Mouse (Mus musculus): Measurements from ENCODE around the gene Nr2c2. TPM values are rescaled to one million over a fixed set of nuclear protein-coding genes. Genes with fewer than 3 reads are reported as not detected.
"Not testable (repeated sequence)": the region's sequence is repeated elsewhere in the genome, so short reads cannot be mapped to it uniquely, and the experiment has no call there.

Gene Nr2c2
- polyA plus RNA-seq, 1 experiment = 14.3 TPM

GRCm38 (mm10) chr6:92065721-92066496 lies 25.3 kb upstream of the Nr2c2 start:
- WGBS = 67% methylated on average over 12 of the region's 12 CpGs
- TF ChIP-seq CTCF (IDR thresholded peaks at IDR 0.05; ENCODE audit: extremely low read depth, insufficient read depth, insufficient read length, insufficient replicate concordance) (peak; percentile 34; the same call in 1 of the 2 replicates), POLR2A (IDR thresholded peaks at IDR 0.05; ENCODE audit: low read depth, low read length) (no peak)

GRCm38 (mm10) chr6:92067146-92067790 lies 23.9 kb upstream of the Nr2c2 start:
- H3K4me3 ChIP-seq (ENCODE audit: extremely low read depth, insufficient read depth, insufficient read length) = no peak overlapping the region
- DNase-seq (ENCODE audit: low read depth in 1 of 2, low spot score in 2 of 2) = peak; percentile 9 to 51
- no peaks in the 10 kb centered on the region for H3K27me3 ChIP-seq (ENCODE audit: control insufficient read depth, insufficient read depth, low read length)
- H3K27ac ChIP-seq (ENCODE audit: insufficient read depth, low read length) = no peak overlapping the region
- WGBS = 56% methylated on average over 16 of the region's 16 CpGs
- TF ChIP-seq POLR2A (IDR thresholded peaks at IDR 0.05; ENCODE audit: low read depth, low read length) (no peak), CTCF (IDR thresholded peaks at IDR 0.05; ENCODE audit: extremely low read depth, insufficient read depth, insufficient read length, insufficient replicate concordance) (peak; percentile 94)
- H3K36me3 ChIP-seq (ENCODE audit: control insufficient read depth, insufficient read depth, low read length) = no peaks in the 10 kb centered on the region
- H3K4me1 ChIP-seq (ENCODE audit: control insufficient read depth, insufficient read depth, insufficient read length) = no peaks in the 10 kb centered on the region

More at GRCm38 (mm10) chr6:92065721-92066496, 25.3 kb upstream of the Nr2c2 start:
- DNase-seq (ENCODE audit: low read depth in 1 of 2, low spot score in 2 of 2) = no peak
- Histone ChIP-seq H3K27ac (ENCODE audit: insufficient read depth, low read length) (no peak overlapping the region), H3K36me3 (ENCODE audit: control insufficient read depth, insufficient read depth, low read length) (no peaks in the 10 kb centered on the region), H3K27me3 (ENCODE audit: control insufficient read depth, insufficient read depth, low read length) (no peaks in the 10 kb centered on the region), H3K4me1 (ENCODE audit: control insufficient read depth, insufficient read depth, insufficient read length) (no peaks in the 10 kb centered on the region), H3K4me3 (ENCODE audit: extremely low read depth, insufficient read depth, insufficient read length) (no peak overlapping the region)

- 84% methylated on average over 15 of the region's 15 CpGs for WGBS
- H3K4me3 ChIP-seq (ENCODE audit: extremely low read depth, insufficient read depth, insufficient read length) = no peak overlapping the region
- no peak for DNase-seq (ENCODE audit: low read depth in 1 of 2, low spot score in 2 of 2)
- H3K27me3 ChIP-seq (ENCODE audit: control insufficient read depth, insufficient read depth, low read length) = no peaks in the 10 kb centered on the region
- no peak overlapping the region for H3K27ac ChIP-seq (ENCODE audit: insufficient read depth, low read length)
- TF ChIP-seq POLR2A (IDR thresholded peaks at IDR 0.05; ENCODE audit: low read depth, low read length) (no peak), CTCF (IDR thresholded peaks at IDR 0.05; ENCODE audit: extremely low read depth, insufficient read depth, insufficient read length, insufficient replicate concordance) (no peak)
- no peaks in the 10 kb centered on the region for H3K4me1 ChIP-seq (ENCODE audit: control insufficient read depth, insufficient read depth, insufficient read length)
- no peaks in the 10 kb centered on the region for H3K36me3 ChIP-seq (ENCODE audit: control insufficient read depth, insufficient read depth, low read length)
Observed at GRCm38 (mm10) chr6:92071121-92071839, 19.9 kb upstream of the Nr2c2 start.

GRCm38 (mm10) chr6:92080730-92081129 lies 10.5 kb upstream of the Nr2c2 start:
- 86% methylated on average over 2 of the region's 2 CpGs for WGBS

GRCm38 (mm10) chr6:92082756-92083155 lies 8.4 kb upstream of the Nr2c2 start:
- Histone ChIP-seq H3K27me3 (ENCODE audit: control insufficient read depth, insufficient read depth, low read length) (no peaks in the 10 kb centered on the region), H3K4me1 (ENCODE audit: control insufficient read depth, insufficient read depth, insufficient read length) (no peaks in the 10 kb centered on the region), H3K36me3 (ENCODE audit: control insufficient read depth, insufficient read depth, low read length) (no peaks in the 10 kb centered on the region), H3K27ac (ENCODE audit: insufficient read depth, low read length) (no peak overlapping the region), H3K4me3 (ENCODE audit: extremely low read depth, insufficient read depth, insufficient read length) (no peak overlapping the region)
- 89% methylated on average over 4 of the region's 4 CpGs for WGBS
- TF ChIP-seq POLR2A (IDR thresholded peaks at IDR 0.05; ENCODE audit: low read depth, low read length) (no peak), CTCF (IDR thresholded peaks at IDR 0.05; ENCODE audit: extremely low read depth, insufficient read depth, insufficient read length, insufficient replicate concordance) (no peak)
- no peak for DNase-seq (ENCODE audit: low read depth in 1 of 2, low spot score in 2 of 2)

More at GRCm38 (mm10) chr6:92080730-92081129, 10.5 kb upstream of the Nr2c2 start:
- no peaks in the 10 kb centered on the region for H3K4me1 ChIP-seq (ENCODE audit: control insufficient read depth, insufficient read depth, insufficient read length)
- no peak overlapping the region for H3K4me3 ChIP-seq (ENCODE audit: extremely low read depth, insufficient read depth, insufficient read length)
- no peak for DNase-seq (ENCODE audit: low read depth in 1 of 2, low spot score in 2 of 2)
- H3K36me3 ChIP-seq (ENCODE audit: control insufficient read depth, insufficient read depth, low read length) = no peaks in the 10 kb centered on the region
- no peaks in the 10 kb centered on the region for H3K27me3 ChIP-seq (ENCODE audit: control insufficient read depth, insufficient read depth, low read length)
- H3K27ac ChIP-seq (ENCODE audit: insufficient read depth, low read length) = no peak overlapping the region
- TF ChIP-seq POLR2A (IDR thresholded peaks at IDR 0.05; ENCODE audit: low read depth, low read length) (no peak), CTCF (IDR thresholded peaks at IDR 0.05; ENCODE audit: extremely low read depth, insufficient read depth, insufficient read length, insufficient replicate concordance) (no peak)

GRCm38 (mm10) chr6:92084932-92085331 lies 6.3 kb upstream of the Nr2c2 start:
- no peaks in the 10 kb centered on the region for H3K4me1 ChIP-seq (ENCODE audit: control insufficient read depth, insufficient read depth, insufficient read length)
- no peaks in the 10 kb centered on the region for H3K36me3 ChIP-seq (ENCODE audit: control insufficient read depth, insufficient read depth, low read length)
- no peak overlapping the region for H3K27ac ChIP-seq (ENCODE audit: insufficient read depth, low read length)
- H3K27me3 ChIP-seq (ENCODE audit: control insufficient read depth, insufficient read depth, low read length) = no peaks in the 10 kb centered on the region
- TF ChIP-seq POLR2A (IDR thresholded peaks at IDR 0.05; ENCODE audit: low read depth, low read length) = no peak
- TF ChIP-seq CTCF (IDR thresholded peaks at IDR 0.05; ENCODE audit: extremely low read depth, insufficient read depth, insufficient read length, insufficient replicate concordance) = no peak
- DNase-seq (ENCODE audit: low read depth in 1 of 2, low spot score in 2 of 2) = no peak
- no peak overlapping the region for H3K4me3 ChIP-seq (ENCODE audit: extremely low read depth, insufficient read depth, insufficient read length)
- WGBS = 89% methylated on average over 3 of the region's 3 CpGs

GRCm38 (mm10) chr6:92089141-92089540 lies 2.0 kb upstream of the Nr2c2 start:
- H3K27me3 ChIP-seq (ENCODE audit: control insufficient read depth, insufficient read depth, low read length); H3K4me3 ChIP-seq (ENCODE audit: extremely low read depth, insufficient read depth, insufficient read length); H3K36me3 ChIP-seq (ENCODE audit: control insufficient read depth, insufficient read depth, low read length); DNase-seq (ENCODE audit: low read depth in 1 of 2, low spot score in 2 of 2); H3K4me1 ChIP-seq (ENCODE audit: control insufficient read depth, insufficient read depth, insufficient read length); H3K27ac ChIP-seq (ENCODE audit: insufficient read depth, low read length): not testable (repeated sequence)
- 98% methylated on average over 7 of the region's 7 CpGs for WGBS
